Mouse (Mus musculus) C2C12 (cell line): ENCODE data around the gene Tmem18. TPM values are rescaled to one million over a fixed set of nuclear protein-coding genes. Genes with fewer than 3 reads are reported as not detected.
A peak's percentile ranks its signal among the peaks of the same experiment; 100 is the strongest.

Experiments
- H3K27me3 ChIP-seq: one replicate; pipeline ENCODE4 v1.6.1; 2011; ENCODE audit not compliant: control insufficient read depth, insufficient read depth, insufficient read length
- H3K36me3 ChIP-seq: one replicate; pipeline ENCODE4 v1.6.1; 2011; ENCODE audit not compliant: control insufficient read depth, insufficient read depth
- H3K4me3 ChIP-seq: one replicate; pipeline ENCODE4 v1.5.1; 2011; ENCODE audit warnings: mild to moderate bottlenecking, control low read depth; ENCODE audit not compliant: poor library complexity, insufficient read depth, severe bottlenecking
- H3K79me2 ChIP-seq: one replicate; pipeline ENCODE4 v1.6.1; 2011; ENCODE audit not compliant: control insufficient read depth, insufficient read depth
- H3K79me3 ChIP-seq: one replicate; pipeline ENCODE4 v1.6.1; 2011; ENCODE audit warnings: low read depth, control low read depth
- H3ac ChIP-seq: one replicate; pipeline ENCODE3; 2011; ENCODE audit warnings: low read depth; ENCODE audit not compliant: control insufficient read depth, insufficient read length
- CEBPB ChIP-seq: IDR thresholded peaks from one replicate; pipeline ENCODE4 v1.6.1; 2011; ENCODE audit warnings: low read depth, mild to moderate bottlenecking, control low read depth, moderate library complexity
- CTCF ChIP-seq: IDR thresholded peaks from one replicate; pipeline ENCODE4 v1.5.1; 2011; ENCODE audit not compliant: control insufficient read depth, insufficient read depth, insufficient read length
- FOSL1 ChIP-seq: IDR thresholded peaks from one replicate; pipeline ENCODE4 v1.8.0; 2011; ENCODE audit warnings: mild to moderate bottlenecking, low read length; ENCODE audit not compliant: poor library complexity, insufficient read depth, severe bottlenecking
- MAX ChIP-seq: IDR thresholded peaks from one replicate; pipeline ENCODE4 v1.6.1; 2011; ENCODE audit warnings: mild to moderate bottlenecking, control low read depth
- MYOD1 ChIP-seq: IDR thresholded peaks from one replicate; pipeline ENCODE4 v1.6.1; 2011; ENCODE audit warnings: low read depth; ENCODE audit not compliant: control insufficient read depth, insufficient read length
- MYOG ChIP-seq: IDR thresholded peaks from one replicate; pipeline ENCODE4 v1.6.1; 2011; ENCODE audit not compliant: control insufficient read depth, insufficient read length; ENCODE audit errors: extremely low read depth
- USF1 ChIP-seq: IDR thresholded peaks from one replicate; pipeline ENCODE4 v1.6.1; 2011; ENCODE audit warnings: low read depth, mild to moderate bottlenecking, control low read depth, moderate library complexity
- long read RNA-seq, 2 experiments: library from polyadenylated mRNA; unstranded; transcript quantifications; one replicate each; pipeline ENCODE4 v2.0.0; 2019 to 2020
- polyA plus RNA-seq: library from polyadenylated mRNA; unstranded; fragments of >200 nt; fragmentation: generic; extraction: Trizol; gene quantifications from one replicate; pipeline ENCODE4 v1.2.1, GENCODE M21; 2012; ENCODE audit warnings: missing spikeins

The Tmem18 gene
- 6.9 TPM for polyA plus RNA-seq
- long read RNA-seq, experiment 1, transcript Tmem18-201 (5 exons, 2,971 nt), result major isoform, 11 of 12 reads
- long read RNA-seq, experiment 1, partial matches to known transcripts, result 0 of 12 reads
- long read RNA-seq, experiment 1, other reads (novel, unspliced or antisense), result 1 of 12 reads
- long read RNA-seq, experiment 2, transcript Tmem18-201 (5 exons, 2,971 nt), result major isoform, 156 of 167 reads
- long read RNA-seq, experiment 2, partial matches to known transcripts, result 3 of 167 reads
- long read RNA-seq, experiment 2, other reads (novel, unspliced or antisense), result 6 of 167 reads

- no peaks in the 10 kb centered on the region for H3K27me3 ChIP-seq
- H3ac ChIP-seq, result peak within 1 kb of the TSS; percentile 84
- no peaks in the 10 kb centered on the region for H3K79me3 ChIP-seq
- H3K4me3 ChIP-seq, result peak within 1 kb of the TSS; percentile 61
- H3K79me2 ChIP-seq, result peaks cover 10% of the 10 kb centered on the region
- no peak for TF ChIP-seq MYOG
- TF ChIP-seq MAX, result peak; percentile 17
- H3K36me3 ChIP-seq, result peaks cover 19% of the 10 kb centered on the region
Measured at GRCm38 (mm10) chr12:30584356-30584740, at the start of gene Tmem18. Tmem18 (plus strand) TSS chr12:30584426.

GRCm38 (mm10) chr12:30557349-30557748 is 26.9 kb upstream of the Tmem18 start:
- H3K79me3 ChIP-seq, result no peaks in the 10 kb centered on the region
- no peaks in the 10 kb centered on the region for H3K79me2 ChIP-seq
- no peaks in the 10 kb centered on the region for H3K27me3 ChIP-seq
- H3K4me3 ChIP-seq, result no peak overlapping the region
- TF ChIP-seq FOSL1, result no peak
- H3K36me3 ChIP-seq, result no peaks in the 10 kb centered on the region
- no peak overlapping the region for H3ac ChIP-seq

- TF ChIP-seq CEBPB (no peak), MYOD1 (no peak), FOSL1 (no peak), CTCF (no peak), MYOG (no peak), MAX (no peak), USF1 (no peak)
- Histone ChIP-seq H3K4me3 (no peak overlapping the region), H3K79me3 (no peaks in the 10 kb centered on the region), H3K79me2 (no peaks in the 10 kb centered on the region), H3K27me3 (no peaks in the 10 kb centered on the region), H3ac (no peak overlapping the region), H3K36me3 (no peaks in the 10 kb centered on the region)
Measured at GRCm38 (mm10) chr12:30561411-30561810, 22.8 kb upstream of the Tmem18 start.

- no peak for TF ChIP-seq MAX
- no peak for TF ChIP-seq CEBPB
- TF ChIP-seq MYOG, result no peak
- no peak for TF ChIP-seq CTCF
- no peak overlapping the region for H3K4me3 ChIP-seq
- no peaks in the 10 kb centered on the region for H3K27me3 ChIP-seq
- H3K79me2 ChIP-seq, result no peaks in the 10 kb centered on the region
- H3K36me3 ChIP-seq, result no peaks in the 10 kb centered on the region
- H3ac ChIP-seq, result no peak overlapping the region
- H3K79me3 ChIP-seq, result no peaks in the 10 kb centered on the region
Measured at GRCm38 (mm10) chr12:30572075-30572474, 12.2 kb upstream of the Tmem18 start.

GRCm38 (mm10) chr12:30575952-30576351 is 8.3 kb upstream of the Tmem18 start:
- no peak overlapping the region for H3ac ChIP-seq
- no peaks in the 10 kb centered on the region for H3K27me3 ChIP-seq
- H3K36me3 ChIP-seq, result no peaks in the 10 kb centered on the region
- no peak for TF ChIP-seq USF1
- no peak for TF ChIP-seq CEBPB
- no peak for TF ChIP-seq MAX
- no peaks in the 10 kb centered on the region for H3K79me3 ChIP-seq
- H3K4me3 ChIP-seq, result no peak overlapping the region
- H3K79me2 ChIP-seq, result no peaks in the 10 kb centered on the region

- Histone ChIP-seq H3K27me3 (no peaks in the 10 kb centered on the region), H3K79me3 (no peaks in the 10 kb centered on the region), H3ac (no peak overlapping the region), H3K79me2 (no peaks in the 10 kb centered on the region), H3K4me3 (no peak overlapping the region), H3K36me3 (no peaks in the 10 kb centered on the region)
- TF ChIP-seq MAX (no peak), USF1 (no peak), CEBPB (no peak), MYOD1 (no peak), CTCF (peak; percentile 16), MYOG (no peak), FOSL1 (no peak)
Measured at GRCm38 (mm10) chr12:30578019-30578418, 6.2 kb upstream of the Tmem18 start.
